Mouse (Mus musculus) myocyte (in vitro differentiated cells): ENCODE measurements at regions not wholly inside any gene's neighbourhood (a gene's known extent, or its start where the extent isn't known, plus 50 kb on each side); places are given as distances from the start of the nearest gene placed in this dataset.

Experiments
- CEBPB ChIP-seq: IDR thresholded peaks from 2 replicates; pipeline ENCODE4 v1.6.1; 2011; ENCODE audit warnings: mild to moderate bottlenecking, moderate library complexity; ENCODE audit not compliant: poor library complexity, insufficient read depth, severe bottlenecking
- E2F4 ChIP-seq: IDR thresholded peaks from one replicate; pipeline ENCODE4 v1.6.1; 2011; ENCODE audit warnings: mild to moderate bottlenecking, control low read depth, moderate library complexity; ENCODE audit not compliant: insufficient read depth
- MAX ChIP-seq: IDR thresholded peaks from one replicate; pipeline ENCODE4 v1.6.1; 2011; ENCODE audit warnings: low read depth, mild to moderate bottlenecking, control low read depth
- MYOD1 ChIP-seq, 3 experiments: IDR thresholded peaks; one replicate each; pipeline ENCODE4 v1.6.1; 2011; ENCODE audit warnings: control low read depth in 2 of 3, low read depth in 2 of 3, mild to moderate bottlenecking in 2 of 3, moderate library complexity in 1 of 3; ENCODE audit not compliant: insufficient read length in 2 of 3, control insufficient read depth in 1 of 3
- MYOG ChIP-seq, 3 experiments: IDR thresholded peaks; one replicate each; pipeline ENCODE4 v1.6.1; 2011; ENCODE audit warnings: control low read depth in 2 of 3, low read depth in 2 of 3, mild to moderate bottlenecking in 2 of 3; ENCODE audit not compliant: insufficient read length in 2 of 3, control insufficient read depth in 1 of 3, insufficient read depth in 1 of 3
- POLR2A ChIP-seq: IDR thresholded peaks from one replicate; pipeline ENCODE4 v1.6.1; 2011; ENCODE audit warnings: low read depth, mild to moderate bottlenecking, control low read depth, moderate library complexity; ENCODE audit not compliant: insufficient read length
- POLR2AphosphoS2 ChIP-seq: IDR thresholded peaks from one replicate; pipeline ENCODE4 v1.6.1; 2011; ENCODE audit warnings: low read depth, control low read depth; ENCODE audit not compliant: insufficient read length
- TCF12 ChIP-seq: IDR thresholded peaks from one replicate; pipeline ENCODE4 v1.6.1; 2011; ENCODE audit warnings: mild to moderate bottlenecking, control low read depth; ENCODE audit not compliant: poor library complexity, insufficient read depth, severe bottlenecking
- TCF3 ChIP-seq: IDR thresholded peaks from one replicate; pipeline ENCODE4 v1.6.1; 2011; ENCODE audit warnings: low read depth, control low read depth; ENCODE audit not compliant: insufficient read length
- USF1 ChIP-seq: IDR thresholded peaks from one replicate; pipeline ENCODE4 v1.6.1; 2011; ENCODE audit warnings: low read depth, mild to moderate bottlenecking, control low read depth, moderate library complexity

DNA sequence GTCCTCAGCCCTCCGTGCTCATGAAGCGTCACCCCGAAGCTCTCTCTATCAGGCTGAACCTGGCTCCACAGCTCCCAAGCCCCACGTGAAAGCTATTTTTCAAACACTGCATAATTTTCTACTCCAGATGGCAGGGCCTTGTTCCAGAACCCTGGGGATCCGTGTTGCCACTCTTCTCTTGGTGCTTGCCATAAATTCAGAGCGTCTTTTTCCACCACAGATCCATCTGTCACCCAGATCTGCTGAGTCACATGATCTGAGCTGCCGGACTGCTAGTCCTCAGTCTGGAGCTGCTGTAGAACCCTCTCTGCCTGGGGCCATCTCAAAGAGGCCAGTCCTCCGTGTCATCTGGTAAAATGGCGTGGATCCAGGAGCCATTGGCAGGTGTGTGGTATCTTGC, 73.2 kb upstream of the Disp3 start:
- TF ChIP-seq TCF12, result no peak
- no peak for TF ChIP-seq MYOG (IDR thresholded peaks at IDR 0.05; ENCODE audit: control insufficient read depth in 1 of 3, insufficient read depth in 1 of 3, insufficient read length in 2 of 3, low read depth in 2 of 3)
- TF ChIP-seq USF1, result no peak
- TF ChIP-seq POLR2A, result no peak
- TF ChIP-seq CEBPB, result no peak
- no peak for TF ChIP-seq MAX
- TF ChIP-seq TCF3, result no peak
- TF ChIP-seq E2F4, result no peak
- no peak for TF ChIP-seq MYOD1 (IDR thresholded peaks at IDR 0.05; ENCODE audit: control insufficient read depth in 1 of 3, insufficient read length in 2 of 3, low read depth in 2 of 3)
- TF ChIP-seq POLR2AphosphoS2, result no peak
